Mouse (Mus musculus): ENCODE results near the gene Slc41a3. TPM values are rescaled to one million over a fixed set of nuclear protein-coding genes. Genes with fewer than 3 reads are reported as not detected.

Gene Slc41a3
- polyA plus RNA-seq, 1 experiment from 2014 or later = 2.8 TPM

DNA sequence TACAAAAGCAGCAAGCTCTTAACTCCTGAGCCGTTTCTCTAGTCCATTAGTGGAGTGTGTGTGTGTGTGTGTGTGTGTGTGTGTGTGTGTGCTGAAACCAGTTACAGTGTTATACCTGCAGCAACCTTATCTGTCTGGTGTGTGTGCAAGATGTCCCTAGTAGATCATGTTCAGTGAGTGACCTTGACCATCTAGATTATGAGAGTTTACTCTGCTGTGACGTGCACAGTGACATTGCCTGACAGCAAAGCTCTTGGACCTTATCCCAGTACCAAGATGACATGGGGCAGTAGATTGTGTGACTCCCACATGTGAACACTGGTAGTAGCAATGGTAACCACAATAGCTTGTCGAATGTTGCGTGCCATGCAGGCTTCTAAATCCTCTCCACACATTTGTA lies 4.2 kb upstream of the Slc41a3 start:
- H3K9me3 ChIP-seq = no peaks in the 10 kb centered on the region
- no peak for ATAC-seq (ENCODE audit: insufficient number of reproducible peaks, insufficient read depth, low FRiP score, low TSS enrichment, low read depth)
- H3K4me2 ChIP-seq = no peak overlapping the region
- H3K9ac ChIP-seq = no peak overlapping the region
- H3K27ac ChIP-seq = no peak overlapping the region
- peaks cover 4% of the 10 kb centered on the region for H3K4me1 ChIP-seq
- H3K36me3 ChIP-seq = no peaks in the 10 kb centered on the region
- 77% methylated on average over 4 of the region's 4 CpGs for WGBS
- peaks cover 4% of the 10 kb centered on the region; the same call in 1 of the 2 replicates for H3K27me3 ChIP-seq
- no peak overlapping the region for H3K4me3 ChIP-seq

GRCm38 (mm10) chr6:90601736-90602135 lies 2.8 kb upstream of the Slc41a3 start:
- Histone ChIP-seq H3K27me3 (peaks cover 16% of the 10 kb centered on the region), H3K9me3 (no peaks in the 10 kb centered on the region), H3K4me2 (no peak overlapping the region), H3K4me3 (no peak overlapping the region), H3K9ac (no peak overlapping the region), H3K27ac (no peak overlapping the region), H3K36me3 (no peaks in the 10 kb centered on the region), H3K4me1 (peaks cover 8% of the 10 kb centered on the region)
- 48% methylated on average over 7 of the region's 7 CpGs for WGBS
- ATAC-seq (ENCODE audit: insufficient number of reproducible peaks, insufficient read depth, low FRiP score, low TSS enrichment, low read depth) = no peak

GRCm38 (mm10) chr6:90602304-90602703 lies 2.2 kb upstream of the Slc41a3 start:
- 92% methylated on average over 3 of the region's 3 CpGs for WGBS
- peaks cover 16% of the 10 kb centered on the region for H3K27me3 ChIP-seq
- no peak overlapping the region for H3K9ac ChIP-seq
- H3K9me3 ChIP-seq = no peaks in the 10 kb centered on the region
- no peaks in the 10 kb centered on the region for H3K36me3 ChIP-seq
- ATAC-seq (ENCODE audit: insufficient number of reproducible peaks, insufficient read depth, low FRiP score, low TSS enrichment, low read depth) = no peak
- H3K27ac ChIP-seq = no peak overlapping the region
- H3K4me1 ChIP-seq = peaks cover 9% of the 10 kb centered on the region
- no peak overlapping the region for H3K4me3 ChIP-seq
- no peak overlapping the region for H3K4me2 ChIP-seq

- Histone ChIP-seq H3K4me1 (peaks cover 9% of the 10 kb centered on the region), H3K9ac (no peak overlapping the region), H3K27ac (no peak overlapping the region), H3K27me3 (peaks cover 16% of the 10 kb centered on the region), H3K36me3 (no peaks in the 10 kb centered on the region), H3K9me3 (no peaks in the 10 kb centered on the region), H3K4me3 (no peak overlapping the region), H3K4me2 (no peak overlapping the region)
- ATAC-seq (ENCODE audit: insufficient number of reproducible peaks, insufficient read depth, low FRiP score, low TSS enrichment, low read depth) = no peak
- WGBS = 72% methylated on average over 7 of the region's 7 CpGs
These were observed 1.4 kb upstream of the Slc41a3 start for GRCm38 (mm10) chr6:90603126-90603525.

DNA sequence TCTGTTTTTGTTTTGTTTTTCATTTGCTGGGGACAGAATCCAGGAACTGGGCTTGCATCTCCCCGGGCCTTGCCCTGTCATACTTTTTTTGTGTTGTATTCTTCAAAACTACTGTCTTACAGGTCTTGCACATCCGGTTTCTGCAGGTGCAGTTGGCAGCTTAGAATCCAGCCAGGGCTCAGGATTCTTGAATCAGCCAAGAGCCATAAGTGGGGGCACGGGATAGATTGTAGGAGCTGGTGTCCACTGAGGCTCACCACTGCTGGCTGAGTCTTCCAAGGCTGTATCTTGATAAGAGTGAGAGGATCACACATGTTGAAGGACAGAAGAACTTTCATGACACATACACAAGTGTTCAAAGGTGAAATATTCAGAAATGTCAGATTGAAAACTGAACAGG lies 395 bp upstream of the Slc41a3 start:
- WGBS = 40% methylated on average over 3 of the region's 3 CpGs

DNA sequence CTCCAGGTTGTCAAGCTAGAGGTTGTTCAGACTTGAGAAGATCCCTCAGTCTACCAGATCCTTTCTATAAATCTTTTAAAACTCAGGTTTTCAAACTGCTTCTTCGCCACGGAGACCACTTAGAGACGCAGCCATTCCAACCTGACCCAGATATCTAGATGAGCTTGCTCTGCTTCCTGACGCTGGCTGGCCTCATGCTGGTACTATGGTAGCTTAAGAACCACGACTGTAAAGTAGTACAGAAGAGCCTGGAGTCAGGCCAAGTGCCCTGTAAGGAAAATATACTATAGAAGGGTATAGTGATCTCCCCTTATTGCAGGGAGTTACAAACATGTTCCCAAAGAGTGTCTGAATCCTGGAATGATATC lies 757 bp downstream of the Slc41a3 start:
- Histone ChIP-seq H3K9ac (peak overlapping the region; percentile 75), H3K9me3 (no peaks in the 10 kb centered on the region), H3K4me2 (peak overlapping the region; percentile 95), H3K4me3 (peak overlapping the region; percentile 70), H3K36me3 (no peaks in the 10 kb centered on the region), H3K27me3 (peaks cover 16% of the 10 kb centered on the region), H3K4me1 (peaks cover 9% of the 10 kb centered on the region), H3K27ac (no peak overlapping the region)
- 19% methylated on average over 5 of the region's 5 CpGs for WGBS
- ATAC-seq (ENCODE audit: insufficient number of reproducible peaks, insufficient read depth, low FRiP score, low TSS enrichment, low read depth) = no peak

More for the DNA sequence above, 395 bp upstream of the Slc41a3 start:
- Histone ChIP-seq H3K9ac (no peak overlapping the region), H3K4me1 (peaks cover 9% of the 10 kb centered on the region), H3K36me3 (no peaks in the 10 kb centered on the region), H3K27ac (no peak overlapping the region), H3K4me3 (peak overlapping the region; percentile 70), H3K27me3 (peaks cover 16% of the 10 kb centered on the region), H3K9me3 (no peaks in the 10 kb centered on the region), H3K4me2 (peak overlapping the region; percentile 95)
- no peak for ATAC-seq (ENCODE audit: insufficient number of reproducible peaks, insufficient read depth, low FRiP score, low TSS enrichment, low read depth)

GRCm38 (mm10) chr6:90606538-90606937 lies 2.0 kb downstream of the Slc41a3 start:
- ATAC-seq (ENCODE audit: insufficient number of reproducible peaks, insufficient read depth, low FRiP score, low TSS enrichment, low read depth) = no peak
- Histone ChIP-seq H3K9ac (no peak overlapping the region), H3K4me3 (no peak overlapping the region), H3K27ac (no peak overlapping the region), H3K27me3 (peaks cover 16% of the 10 kb centered on the region), H3K36me3 (no peaks in the 10 kb centered on the region), H3K9me3 (no peaks in the 10 kb centered on the region), H3K4me1 (peaks cover 9% of the 10 kb centered on the region), H3K4me2 (no peak overlapping the region)
- 21% methylated on average over 7 of the region's 7 CpGs for WGBS

DNA sequence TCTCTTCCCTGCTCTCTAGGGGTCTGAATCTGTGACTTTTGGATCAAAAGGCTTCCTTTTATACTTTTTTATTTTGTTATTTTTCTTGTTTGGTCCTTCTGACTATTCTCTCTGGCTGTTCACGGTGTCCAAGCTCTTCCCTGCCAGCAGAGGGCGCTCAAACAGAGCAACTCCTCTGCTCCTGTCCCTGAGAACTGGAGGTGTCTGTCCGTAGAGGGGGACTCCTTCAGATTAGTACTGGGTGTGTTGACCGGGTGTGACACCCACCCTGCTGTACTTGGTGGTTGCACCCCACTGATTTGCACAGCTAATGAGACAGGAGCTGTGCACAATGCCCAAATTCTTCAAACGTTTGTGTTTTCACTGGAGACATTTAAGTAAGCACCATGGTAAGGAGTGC lies 2.7 kb downstream of the Slc41a3 start:
- 15% methylated on average over 5 of the region's 5 CpGs for WGBS
- no peak overlapping the region for H3K27ac ChIP-seq
- no peak overlapping the region for H3K4me2 ChIP-seq
- H3K36me3 ChIP-seq = no peaks in the 10 kb centered on the region
- no peak overlapping the region for H3K9ac ChIP-seq
- H3K4me3 ChIP-seq = no peak overlapping the region
- no peak for ATAC-seq (ENCODE audit: insufficient number of reproducible peaks, insufficient read depth, low FRiP score, low TSS enrichment, low read depth)
- peaks cover 16% of the 10 kb centered on the region for H3K27me3 ChIP-seq
- no peaks in the 10 kb centered on the region for H3K9me3 ChIP-seq
- peaks cover 9% of the 10 kb centered on the region for H3K4me1 ChIP-seq

DNA sequence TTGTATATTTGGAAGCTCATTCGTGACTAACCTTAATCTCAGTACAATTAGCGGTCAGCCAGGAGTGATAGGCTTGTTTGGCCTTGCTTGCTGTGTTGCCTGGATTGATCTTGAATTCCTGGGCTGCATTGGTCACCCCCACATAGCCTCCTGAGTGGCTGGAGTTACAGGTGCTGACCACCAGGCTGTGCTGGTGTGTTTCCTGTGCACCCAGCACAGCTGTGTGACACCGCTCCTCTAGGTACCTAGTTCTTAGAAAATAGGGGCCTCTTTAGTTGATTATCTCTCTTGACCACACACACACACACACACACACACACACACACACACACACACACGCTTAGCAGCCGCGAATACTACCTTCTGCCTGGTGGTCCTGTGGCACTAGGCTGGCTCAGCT lies 3.7 kb downstream of the Slc41a3 start:
- H3K27ac ChIP-seq = no peak overlapping the region
- no peak overlapping the region for H3K4me2 ChIP-seq
- 66% methylated on average over 6 of the region's 6 CpGs for WGBS
- H3K9ac ChIP-seq = no peak overlapping the region
- no peaks in the 10 kb centered on the region for H3K36me3 ChIP-seq
- no peak overlapping the region for H3K4me3 ChIP-seq
- no peak for ATAC-seq (ENCODE audit: insufficient number of reproducible peaks, insufficient read depth, low FRiP score, low TSS enrichment, low read depth)
- H3K27me3 ChIP-seq = peaks cover 14% of the 10 kb centered on the region
- no peaks in the 10 kb centered on the region for H3K9me3 ChIP-seq
- peaks cover 9% of the 10 kb centered on the region for H3K4me1 ChIP-seq

GRCm38 (mm10) chr6:90610248-90610647 lies 5.7 kb downstream of the Slc41a3 start:
- H3K27me3 ChIP-seq = peaks cover 13% of the 10 kb centered on the region; the same call in 1 of the 2 replicates
- H3K4me1 ChIP-seq = peaks cover 12% of the 10 kb centered on the region
- no peak overlapping the region for H3K4me3 ChIP-seq
- ATAC-seq (ENCODE audit: insufficient number of reproducible peaks, insufficient read depth, low FRiP score, low TSS enrichment, low read depth) = no peak
- no peak overlapping the region for H3K9ac ChIP-seq
- H3K36me3 ChIP-seq = no peaks in the 10 kb centered on the region
- H3K9me3 ChIP-seq = no peaks in the 10 kb centered on the region
- no peak overlapping the region for H3K27ac ChIP-seq
- 79% methylated on average over 5 of the region's 5 CpGs for WGBS
- no peak overlapping the region for H3K4me2 ChIP-seq

GRCm38 (mm10) chr6:90613277-90613676 lies 8.8 kb downstream of the Slc41a3 start:
- Histone ChIP-seq H3K36me3 (no peaks in the 10 kb centered on the region), H3K27ac (no peak overlapping the region)

GRCm38 (mm10) chr6:90615362-90615761 lies 10.8 kb downstream of the Slc41a3 start:
- Histone ChIP-seq H3K9ac (no peak overlapping the region), H3K9me3 (no peaks in the 10 kb centered on the region), H3K4me2 (no peak overlapping the region), H3K27ac (no peak overlapping the region), H3K27me3 (no peaks in the 10 kb centered on the region), H3K36me3 (no peaks in the 10 kb centered on the region), H3K4me1 (0 out of 2 replicates have a peak, but pooled peaks cover 8% of the 10 kb centered on the region), H3K4me3 (no peak overlapping the region)
- WGBS = 80% methylated on average over 7 of the region's 7 CpGs
- ATAC-seq (ENCODE audit: insufficient number of reproducible peaks, insufficient read depth, low FRiP score, low TSS enrichment, low read depth) = no peak

More at GRCm38 (mm10) chr6:90613277-90613676, 8.8 kb downstream of the Slc41a3 start:
- ATAC-seq (ENCODE audit: insufficient number of reproducible peaks, insufficient read depth, low FRiP score, low TSS enrichment, low read depth) = no peak
- Histone ChIP-seq H3K9me3 (no peaks in the 10 kb centered on the region), H3K4me2 (no peak overlapping the region), H3K4me3 (no peak overlapping the region), H3K9ac (no peak overlapping the region), H3K27me3 (no peaks in the 10 kb centered on the region), H3K4me1 (0 out of 2 replicates have a peak, but pooled peaks cover 6% of the 10 kb centered on the region)
- WGBS = 71% methylated on average over 8 of the region's 8 CpGs

DNA sequence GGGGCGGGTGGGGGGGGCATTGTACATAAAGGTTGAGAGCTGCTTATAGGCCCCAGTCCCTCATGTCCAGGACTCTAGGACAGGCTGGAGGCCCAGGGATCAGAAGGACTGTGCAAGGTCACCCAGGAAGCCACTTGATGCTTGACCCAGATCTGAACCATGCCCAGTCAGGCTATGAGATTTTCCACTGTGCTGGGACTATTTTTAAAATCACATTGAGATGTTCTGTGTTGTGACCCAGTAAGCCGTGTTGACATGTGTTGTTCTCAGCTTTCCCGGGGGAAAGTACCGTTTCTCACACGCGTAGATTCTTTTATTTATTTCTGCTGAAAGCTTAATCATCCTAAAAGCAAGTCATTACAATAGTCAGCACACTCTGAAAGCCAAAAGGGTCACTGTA lies 11.5 kb downstream of the Slc41a3 start:
- no peak overlapping the region for H3K4me2 ChIP-seq
- H3K27ac ChIP-seq = no peak overlapping the region
- ATAC-seq (ENCODE audit: insufficient number of reproducible peaks, insufficient read depth, low FRiP score, low TSS enrichment, low read depth) = no peak
- WGBS = 80% methylated on average over 6 of the region's 6 CpGs
- no peaks in the 10 kb centered on the region for H3K9me3 ChIP-seq
- H3K9ac ChIP-seq = no peak overlapping the region
- 0 out of 2 replicates have a peak, but pooled peaks cover 8% of the 10 kb centered on the region for H3K4me1 ChIP-seq
- no peak overlapping the region for H3K4me3 ChIP-seq
- no peaks in the 10 kb centered on the region for H3K36me3 ChIP-seq
- no peaks in the 10 kb centered on the region for H3K27me3 ChIP-seq

All from embryonic facial prominence, embryonic 13.5 days (tissue).